Mouse (Mus musculus): ENCODE results near the gene Dusp28.

Gene Dusp28

GRCm38 (mm10) chr1:92907632-92908360, 1.0 kb downstream of the Dusp28 start:
- DNase-seq (ENCODE audit: low read depth, low spot score): no peak

- DNase-seq (ENCODE audit: low read depth, low spot score): no peak
Observed at GRCm38 (mm10) chr1:92908664-92909063, 1.9 kb downstream of the Dusp28 start.

GRCm38 (mm10) chr1:92909068-92909467, 2.3 kb downstream of the Dusp28 start:
- DNase-seq (ENCODE audit: low read depth, low spot score): peak; percentile 83

GRCm38 (mm10) chr1:92910239-92910885, 3.6 kb downstream of the Dusp28 start, which contains the start of gene Rnpepl1:
Gene Rnpepl1, plus strand, starts transcription at chr1:92910783.
- DNase-seq (ENCODE audit: low read depth, low spot score): peak; percentile 81

- peak; percentile 71 for DNase-seq (ENCODE audit: low read depth, low spot score)
Observed at GRCm38 (mm10) chr1:92910925-92911720, 4.3 kb downstream of the Dusp28 start.

- DNase-seq (ENCODE audit: low read depth, low spot score): no peak
Observed at GRCm38 (mm10) chr1:92911721-92912138, 4.9 kb downstream of the Dusp28 start.

GRCm38 (mm10) chr1:92912286-92912685, 5.5 kb downstream of the Dusp28 start:
- DNase-seq (ENCODE audit: low read depth, low spot score): peak; percentile 61

GRCm38 (mm10) chr1:92914239-92914638, 7.5 kb downstream of the Dusp28 start:
- no peak for DNase-seq (ENCODE audit: low read depth, low spot score)

GRCm38 (mm10) chr1:92914993-92915392, 8.2 kb downstream of the Dusp28 start:
- DNase-seq (ENCODE audit: low read depth, low spot score): no peak

- DNase-seq (ENCODE audit: low read depth, low spot score): no peak
Observed at GRCm38 (mm10) chr1:92916725-92917124, 9.9 kb downstream of the Dusp28 start.

GRCm38 (mm10) chr1:92919151-92919550, 12.4 kb downstream of the Dusp28 start:
- DNase-seq (ENCODE audit: low read depth, low spot score): peak; percentile 88

GRCm38 (mm10) chr1:92919775-92920174, 13.0 kb downstream of the Dusp28 start:
- peak; percentile 65 for DNase-seq (ENCODE audit: low read depth, low spot score)

- no peak for DNase-seq (ENCODE audit: low read depth, low spot score)
Observed at GRCm38 (mm10) chr1:92920474-92921200, 13.9 kb downstream of the Dusp28 start.

GRCm38 (mm10) chr1:92921496-92921895, 14.7 kb downstream of the Dusp28 start:
- no peak for DNase-seq (ENCODE audit: low read depth, low spot score)

- DNase-seq (ENCODE audit: low read depth, low spot score): no peak
Observed at GRCm38 (mm10) chr1:92930171-92930706, 23.5 kb downstream of the Dusp28 start.

- DNase-seq (ENCODE audit: low read depth, low spot score): no peak
Observed at GRCm38 (mm10) chr1:92933611-92934010, 26.8 kb downstream of the Dusp28 start.

GRCm38 (mm10) chr1:92934182-92934827, 27.5 kb downstream of the Dusp28 start, which contains the start of gene Capn10:
Gene Capn10, plus strand, starts transcription at chr1:92934376.
- peak; percentile 98 for DNase-seq (ENCODE audit: low read depth, low spot score)

GRCm38 (mm10) chr1:92935054-92935962, 28.5 kb downstream of the Dusp28 start:
- DNase-seq (ENCODE audit: low read depth, low spot score): no peak

GRCm38 (mm10) chr1:92935977-92936376, 29.2 kb downstream of the Dusp28 start:
- no peak for DNase-seq (ENCODE audit: low read depth, low spot score)

GRCm38 (mm10) chr1:92936467-92936866, 29.7 kb downstream of the Dusp28 start:
- no peak for DNase-seq (ENCODE audit: low read depth, low spot score)
